ENCODE assay signal across 8 mouse cellular contexts in genomic region chr2:168980859-168981258, GRCm38 (mm10). TPM values are rescaled to one million over a fixed set of nuclear protein-coding genes. Genes with fewer than 3 reads are reported as not detected.
DNase-seq lines count a peak whose midpoint lies in the region; ATAC-seq and TF ChIP-seq lines count a peak whose summit lies in the region.

No protein-coding gene starts in this region.

- H3K9ac ChIP-seq in embryonic facial prominence, embryonic 12.5 days, result no peak overlapping the region
- no peak overlapping the region for H3K9ac ChIP-seq in heart, embryonic 15.5 days

- H3K27me3 ChIP-seq in thymus, adult 2 months (ENCODE audit: control insufficient read depth, insufficient read depth, low read length), result no peaks in the 10 kb centered on the region
- no peaks in the 10 kb centered on the region for H3K27me3 ChIP-seq in embryonic facial prominence, embryonic 12.5 days
- no peaks in the 10 kb centered on the region for H3K27me3 ChIP-seq in heart, embryonic 15.5 days

- no peak for TF ChIP-seq POLR2A in thymus, adult 2 months (IDR thresholded peaks at IDR 0.05; ENCODE audit: control insufficient read depth, extremely low read depth, insufficient read depth, low read length, poor library complexity)

- H3K27ac ChIP-seq in thymus, adult 2 months (ENCODE audit: control insufficient read depth, insufficient read depth, low read length), result no peak overlapping the region
- no peak overlapping the region for H3K27ac ChIP-seq in embryonic facial prominence, embryonic 12.5 days
- 0 out of 2 replicates have a peak overlapping the region, but pooled peaks have one; percentile 12 for H3K27ac ChIP-seq in heart, embryonic 15.5 days

- H3K4me3 ChIP-seq in thymus, adult 2 months (ENCODE audit: control insufficient read depth, insufficient read depth, low read length), result no peak overlapping the region
- H3K4me3 ChIP-seq in embryonic facial prominence, embryonic 12.5 days, result 0 out of 2 replicates have a peak overlapping the region, but pooled peaks have one; percentile 6
- H3K4me3 ChIP-seq in heart, embryonic 15.5 days, result 0 out of 2 replicates have a peak overlapping the region, but pooled peaks have one; percentile 15

- H3K4me2 ChIP-seq in embryonic facial prominence, embryonic 12.5 days (replicated peaks), result peak overlapping the region; percentile 14; the same call in 1 of the 2 replicates
- peak overlapping the region; percentile 21; the same call in 1 of the 2 replicates for H3K4me2 ChIP-seq in heart, embryonic 15.5 days

- ATAC-seq in embryonic facial prominence, embryonic 12.5 days (ENCODE audit: insufficient number of reproducible peaks, insufficient read depth, low FRiP score, low TSS enrichment), result peak; percentile 83
- peak; percentile 89 for ATAC-seq in heart, embryonic 15.5 days (replicated peaks; ENCODE audit: insufficient number of reproducible peaks, insufficient read depth, low FRiP score, low read depth)

- peak; percentile 74 for DNase-seq in thymus, postnatal 0 days (ENCODE audit: low spot score)
- no peak for DNase-seq in thymus, adult 2 months
- peak; percentile 7 to 52 for DNase-seq in layer of hippocampus, postnatal 14 days (ENCODE audit: low spot score in 2 of 2)
- DNase-seq in lung, postnatal 10 days, result peak; percentile 46
- DNase-seq in right cerebral cortex, adult 2 months (ENCODE audit: low spot score in 2 of 2), result peak; percentile 41 to 44
- DNase-seq in urinary bladder, postnatal 25 days (ENCODE audit: low spot score), result no peak

- no peak for TF ChIP-seq CTCF in thymus, adult 2 months (IDR thresholded peaks at IDR 0.05; ENCODE audit: borderline replicate concordance, control insufficient read depth, extremely low read depth, insufficient read depth, low read length, poor library complexity)

- no peaks in the 10 kb centered on the region for H3K4me1 ChIP-seq in thymus, adult 2 months (replicated peaks; ENCODE audit: control insufficient read depth, insufficient read depth, low read length)
- no peaks in the 10 kb centered on the region for H3K4me1 ChIP-seq in embryonic facial prominence, embryonic 12.5 days
- H3K4me1 ChIP-seq in heart, embryonic 15.5 days (replicated peaks), result peaks cover 5% of the 10 kb centered on the region; the same call in 1 of the 2 replicates

- H3K9me3 ChIP-seq in embryonic facial prominence, embryonic 12.5 days, result no peaks in the 10 kb centered on the region
- no peaks in the 10 kb centered on the region for H3K9me3 ChIP-seq in heart, embryonic 15.5 days (replicated peaks)

- H3K36me3 ChIP-seq in thymus, adult 2 months (ENCODE audit: control insufficient read depth, insufficient read depth, low read length), result no peaks in the 10 kb centered on the region
- no peaks in the 10 kb centered on the region for H3K36me3 ChIP-seq in embryonic facial prominence, embryonic 12.5 days
- no peaks in the 10 kb centered on the region for H3K36me3 ChIP-seq in heart, embryonic 15.5 days

- 84% methylated on average over 6 of the region's 6 CpGs for WGBS in thymus, adult 2 months
- WGBS in embryonic facial prominence, embryonic 12.5 days, result 53% methylated on average over 6 of the region's 6 CpGs
- 47% methylated on average over 6 of the region's 6 CpGs for WGBS in heart, embryonic 15.5 days

RNA-seq across cellular contexts. Expression of gene Zfp64, which starts 25.5 kb away (rescaled TPM):
- polyA plus RNA-seq in thymus, postnatal 0 days (2015; fragmentation: Nextera tagmentation; extraction: Ambion mirVana), result 33.8 and 35.0 TPM in 2 replicates
- polyA plus RNA-seq in thymus, adult 2 months (2012; rRNA removed), result 63.1 and 71.5 TPM in 2 replicates
- polyA plus RNA-seq in embryonic facial prominence, embryonic 12.5 days (2016; fragmentation: Nextera tagmentation; extraction: Ambion mirVana), result 47.7 and 48.3 TPM in 2 replicates
- polyA plus RNA-seq in heart, embryonic 15.5 days (2015; fragmentation: Nextera tagmentation; extraction: Ambion mirVana), result 13.2 and 17.5 TPM in 2 replicates
- total RNA-seq in layer of hippocampus, postnatal 14 days (2021), result 10 to 100 TPM; 16.6 to 18.2 TPM

Comparison
In these comparisons a context has a peak if more than half of its experiments do, and no peak if none do; other contexts are left out.
1. DNase-seq: peak in thymus, postnatal 0 days (single experiment), layer of hippocampus, postnatal 14 days (2 of 2), lung, postnatal 10 days (single experiment) and right cerebral cortex, adult 2 months (2 of 2); none in thymus, adult 2 months (single experiment) and urinary bladder, postnatal 25 days (single experiment).